Mouse (Mus musculus): Measurements from ENCODE around the gene Anks6. TPM values are rescaled to one million over a fixed set of nuclear protein-coding genes. Genes with fewer than 3 reads are reported as not detected.

Gene Anks6
- polyA plus RNA-seq, 1 experiment = 0.71 TPM

GRCm38 (mm10) chr4:47023949-47024348 lies 33.3 kb downstream of the Anks6 start:
- no peaks in the 10 kb centered on the region for H3K27me3 ChIP-seq (ENCODE audit: control insufficient read depth, insufficient read depth, insufficient read length)
- no peak overlapping the region for H3K4me2 ChIP-seq (ENCODE audit: low read depth)
- no peak overlapping the region for H3K4me3 ChIP-seq
- TF ChIP-seq REST (IDR thresholded peaks at IDR 0.05; ENCODE audit: insufficient read depth, insufficient read length) = no peak
- TF ChIP-seq SRF (IDR thresholded peaks at IDR 0.05; ENCODE audit: control insufficient read depth, insufficient read length, low read depth) = no peak
- no peak for TF ChIP-seq MAX (IDR thresholded peaks at IDR 0.05; ENCODE audit: low read depth)
- no peak for TF ChIP-seq USF1 (IDR thresholded peaks at IDR 0.05; ENCODE audit: low read depth)
- no peak for TF ChIP-seq E2F4 (IDR thresholded peaks at IDR 0.05; ENCODE audit: insufficient read depth)
- TF ChIP-seq CEBPB (IDR thresholded peaks at IDR 0.05; ENCODE audit: insufficient read depth, poor library complexity, severe bottlenecking) = no peak
- TF ChIP-seq POLR2AphosphoS2 (IDR thresholded peaks at IDR 0.05; ENCODE audit: insufficient read length, low read depth) = no peak
- TF ChIP-seq TCF3 (IDR thresholded peaks at IDR 0.05; ENCODE audit: insufficient read length, low read depth) = no peak
- no peak for TF ChIP-seq MYOD1 (IDR thresholded peaks at IDR 0.05; ENCODE audit: control insufficient read depth in 1 of 3, insufficient read length in 2 of 3, low read depth in 2 of 3)
- no peak for TF ChIP-seq TCF12 (IDR thresholded peaks at IDR 0.05; ENCODE audit: insufficient read depth, poor library complexity, severe bottlenecking)
- TF ChIP-seq MYOG (IDR thresholded peaks at IDR 0.05; ENCODE audit: control insufficient read depth in 1 of 3, insufficient read depth in 1 of 3, insufficient read length in 2 of 3, low read depth in 2 of 3) = no peak
- TF ChIP-seq POLR2A (IDR thresholded peaks at IDR 0.05; ENCODE audit: insufficient read length, low read depth) = no peak
- no peaks in the 10 kb centered on the region for H3K79me2 ChIP-seq (ENCODE audit: control insufficient read depth, insufficient read depth)
- H3ac ChIP-seq (ENCODE audit: control insufficient read depth, insufficient read length) = no peak overlapping the region
- H3K36me3 ChIP-seq (ENCODE audit: control insufficient read depth, insufficient read depth) = no peaks in the 10 kb centered on the region

GRCm38 (mm10) chr4:47022804-47023603 lies 34.2 kb downstream of the Anks6 start:
- no peak overlapping the region for H3K4me3 ChIP-seq
- H3K79me2 ChIP-seq (ENCODE audit: control insufficient read depth, insufficient read depth) = no peaks in the 10 kb centered on the region
- no peaks in the 10 kb centered on the region for H3K36me3 ChIP-seq (ENCODE audit: control insufficient read depth, insufficient read depth)
- H3ac ChIP-seq (ENCODE audit: control insufficient read depth, insufficient read length) = no peak overlapping the region
- H3K27me3 ChIP-seq (ENCODE audit: control insufficient read depth, insufficient read depth, insufficient read length) = no peaks in the 10 kb centered on the region
- no peak overlapping the region for H3K4me2 ChIP-seq (ENCODE audit: low read depth)
- TF ChIP-seq TCF12 (IDR thresholded peaks at IDR 0.05; ENCODE audit: insufficient read depth, poor library complexity, severe bottlenecking) = no peak
- TF ChIP-seq POLR2AphosphoS2 (IDR thresholded peaks at IDR 0.05; ENCODE audit: insufficient read length, low read depth) = no peak
- no peak for TF ChIP-seq CEBPB (IDR thresholded peaks at IDR 0.05; ENCODE audit: insufficient read depth, poor library complexity, severe bottlenecking)
- no peak for TF ChIP-seq TCF3 (IDR thresholded peaks at IDR 0.05; ENCODE audit: insufficient read length, low read depth)
- no peak for TF ChIP-seq MYOG (IDR thresholded peaks at IDR 0.05; ENCODE audit: control insufficient read depth in 1 of 3, insufficient read depth in 1 of 3, insufficient read length in 2 of 3, low read depth in 2 of 3)

- Histone ChIP-seq H3K4me3 (no peak overlapping the region), H3K79me2 (ENCODE audit: control insufficient read depth, insufficient read depth) (no peaks in the 10 kb centered on the region), H3K4me2 (ENCODE audit: low read depth) (no peak overlapping the region), H3K27me3 (ENCODE audit: control insufficient read depth, insufficient read depth, insufficient read length) (no peaks in the 10 kb centered on the region), H3ac (ENCODE audit: control insufficient read depth, insufficient read length) (no peak overlapping the region), H3K36me3 (ENCODE audit: control insufficient read depth, insufficient read depth) (no peaks in the 10 kb centered on the region)
- no peak for TF ChIP-seq MYOG (IDR thresholded peaks at IDR 0.05; ENCODE audit: control insufficient read depth in 1 of 3, insufficient read depth in 1 of 3, insufficient read length in 2 of 3, low read depth in 2 of 3)
- no peak for TF ChIP-seq REST (IDR thresholded peaks at IDR 0.05; ENCODE audit: insufficient read depth, insufficient read length)
- TF ChIP-seq E2F4 (IDR thresholded peaks at IDR 0.05; ENCODE audit: insufficient read depth) = no peak
- TF ChIP-seq SRF (IDR thresholded peaks at IDR 0.05; ENCODE audit: control insufficient read depth, insufficient read length, low read depth) = no peak
- no peak for TF ChIP-seq POLR2AphosphoS2 (IDR thresholded peaks at IDR 0.05; ENCODE audit: insufficient read length, low read depth)
- no peak for TF ChIP-seq MAX (IDR thresholded peaks at IDR 0.05; ENCODE audit: low read depth)
- TF ChIP-seq POLR2A (IDR thresholded peaks at IDR 0.05; ENCODE audit: insufficient read length, low read depth) = no peak
Measured at GRCm38 (mm10) chr4:47020563-47020962, 36.7 kb downstream of the Anks6 start.

- no peaks in the 10 kb centered on the region for H3K27me3 ChIP-seq (ENCODE audit: control insufficient read depth, insufficient read depth, insufficient read length)
- H3K36me3 ChIP-seq (ENCODE audit: control insufficient read depth, insufficient read depth) = no peaks in the 10 kb centered on the region
- no peak overlapping the region for H3K4me2 ChIP-seq (ENCODE audit: low read depth)
- H3ac ChIP-seq (ENCODE audit: control insufficient read depth, insufficient read length) = no peak overlapping the region
- TF ChIP-seq MAX (IDR thresholded peaks at IDR 0.05; ENCODE audit: low read depth) (no peak), E2F4 (IDR thresholded peaks at IDR 0.05; ENCODE audit: insufficient read depth) (no peak), USF1 (IDR thresholded peaks at IDR 0.05; ENCODE audit: low read depth) (no peak), MYOG (IDR thresholded peaks at IDR 0.05; ENCODE audit: control insufficient read depth in 1 of 3, insufficient read depth in 1 of 3, insufficient read length in 2 of 3, low read depth in 2 of 3) (no peak), POLR2A (IDR thresholded peaks at IDR 0.05; ENCODE audit: insufficient read length, low read depth) (no peak), SRF (IDR thresholded peaks at IDR 0.05; ENCODE audit: control insufficient read depth, insufficient read length, low read depth) (no peak), REST (IDR thresholded peaks at IDR 0.05; ENCODE audit: insufficient read depth, insufficient read length) (no peak), TCF3 (IDR thresholded peaks at IDR 0.05; ENCODE audit: insufficient read length, low read depth) (no peak), CEBPB (IDR thresholded peaks at IDR 0.05; ENCODE audit: insufficient read depth, poor library complexity, severe bottlenecking) (no peak), TCF12 (IDR thresholded peaks at IDR 0.05; ENCODE audit: insufficient read depth, poor library complexity, severe bottlenecking) (no peak), POLR2AphosphoS2 (IDR thresholded peaks at IDR 0.05; ENCODE audit: insufficient read length, low read depth) (no peak), MYOD1 (IDR thresholded peaks at IDR 0.05; ENCODE audit: control insufficient read depth in 1 of 3, insufficient read length in 2 of 3, low read depth in 2 of 3) (no peak)
- H3K4me3 ChIP-seq = no peak overlapping the region
- no peaks in the 10 kb centered on the region for H3K79me2 ChIP-seq (ENCODE audit: control insufficient read depth, insufficient read depth)
Measured at GRCm38 (mm10) chr4:47015156-47015555, 42.1 kb downstream of the Anks6 start.

Measured in myocyte (in vitro differentiated cells).